Mouse (Mus musculus) layer of hippocampus, adult 18-20 months (tissue): ENCODE data around the gene Lgmn. TPM values are rescaled to one million over a fixed set of nuclear protein-coding genes. Genes with fewer than 3 reads are reported as not detected.

Source experiments
- DNase-seq, 2 experiments: peaks; one replicate each; pipeline ENCODE4 v3.0.0; 2022; ENCODE audit warnings: low spot score in 2 of 2
- total RNA-seq, 2 experiments: library from RNA; stranded (reverse); gene quantifications; 2 replicates each; pipeline ENCODE4 v1.2.3; 2021

Lgmn gene
- total RNA-seq, 2 experiments from 2014 or later = 83.6 to 85.4 TPM

GRCm38 (mm10) chr12:102350997-102351396 lies 88.6 kb downstream of the Lgmn start:
- no peak for DNase-seq

- DNase-seq = no peak
Measured at GRCm38 (mm10) chr12:102348447-102348846, 91.2 kb downstream of the Lgmn start.

- DNase-seq = peak in 1 of 2 experiments; percentile 61
Measured at GRCm38 (mm10) chr12:102346507-102346906, 93.1 kb downstream of the Lgmn start.

GRCm38 (mm10) chr12:102345031-102345815 lies 94.4 kb downstream of the Lgmn start:
- no peak for DNase-seq

Other genes with a start within 250 kb of the Lgmn start
- gene Rin3, start 156.8 kb downstream of the Lgmn start, total RNA-seq = 1 to 10 TPM; 3.0 to 3.3 TPM
- gene Golga5, start 29.3 kb upstream of the Lgmn start, total RNA-seq = 10 to 100 TPM; 25.1 to 28.0 TPM
- 100 to 1,000 TPM; 123 to 138 TPM for gene Chga, start 115.2 kb upstream of the Lgmn start, total RNA-seq